Mouse (Mus musculus) G1E (cell line): Measurements from ENCODE around the gene Lrrtm4.

Source experiments
- CTCF ChIP-seq: IDR thresholded peaks from 2 replicates; pipeline ENCODE4 v1.5.1; 2012; ENCODE audit warnings: low read depth, low read length, inconsistent platforms, mixed read lengths
- GATA1 ChIP-seq: IDR thresholded peaks from 2 replicates; pipeline ENCODE4 v1.6.1; 2012; ENCODE audit warnings: borderline replicate concordance, low read length, inconsistent platforms, mixed read lengths
- GATA2 ChIP-seq: IDR thresholded peaks from 2 replicates; pipeline ENCODE4 v1.6.1; 2012; ENCODE audit warnings: low read depth, low read length, inconsistent platforms, borderline replicate concordance
- POLR2AphosphoS5 ChIP-seq: IDR thresholded peaks from 2 replicates; pipeline ENCODE4 v1.6.1; 2012; ENCODE audit warnings: low read depth, low read length, inconsistent platforms; ENCODE audit not compliant: insufficient replicate concordance
- TAL1 ChIP-seq: conservative IDR thresholded peaks from 2 replicates; pipeline ENCODE4 v1.6.1; 2012; ENCODE audit warnings: low read depth, low read length, inconsistent platforms, mixed read lengths

GRCm38 (mm10) chr6:80856910-80857543 is 838.4 kb downstream of the Lrrtm4 start:
- no peak for TF ChIP-seq CTCF
- TF ChIP-seq TAL1: no peak
- TF ChIP-seq GATA1: no peak
- TF ChIP-seq POLR2AphosphoS5: no peak
- no peak for TF ChIP-seq GATA2
